Mouse (Mus musculus): ENCODE results near the gene Tenm4.

GRCm38 (mm10) chr7:96802216-96802615, 631.2 kb downstream of the Tenm4 start:
- no peak for TF ChIP-seq MEF2A (IDR thresholded peaks at IDR 0.05; ENCODE audit: borderline replicate concordance, low read depth, low read length)
- TF ChIP-seq CTCF (conservative IDR thresholded peaks at IDR 0.05 in 1 of 2, IDR thresholded peaks at IDR 0.05 in 1 of 2; ENCODE audit: low read depth in 2 of 2, low read length in 2 of 2), result no peak
- TF ChIP-seq POLR2A (IDR thresholded peaks at IDR 0.05; ENCODE audit: low read depth, low read length), result no peak
- TF ChIP-seq SMC3 (IDR thresholded peaks at IDR 0.05; ENCODE audit: low read depth, low read length), result no peak
- TF ChIP-seq CHD1 (IDR thresholded peaks at IDR 0.05; ENCODE audit: low read depth, low read length), result no peak
- TF ChIP-seq HCFC1 (IDR thresholded peaks at IDR 0.05; ENCODE audit: low read depth, low read length), result no peak
- no peak for TF ChIP-seq NRF1 (IDR thresholded peaks at IDR 0.05; ENCODE audit: low read depth, low read length)
- TF ChIP-seq ZKSCAN1 (IDR thresholded peaks at IDR 0.05; ENCODE audit: borderline replicate concordance, low read depth, low read length), result no peak

Measured in CH12.LX (cell line).